Mouse (Mus musculus): Measurements from ENCODE around the gene Arl4c. TPM values are rescaled to one million over a fixed set of nuclear protein-coding genes. Genes with fewer than 3 reads are reported as not detected.

Arl4c gene
- total RNA-seq, 4 experiments from 2014 or later: 36.6 to 40.7 (median 39.0) TPM

DNA sequence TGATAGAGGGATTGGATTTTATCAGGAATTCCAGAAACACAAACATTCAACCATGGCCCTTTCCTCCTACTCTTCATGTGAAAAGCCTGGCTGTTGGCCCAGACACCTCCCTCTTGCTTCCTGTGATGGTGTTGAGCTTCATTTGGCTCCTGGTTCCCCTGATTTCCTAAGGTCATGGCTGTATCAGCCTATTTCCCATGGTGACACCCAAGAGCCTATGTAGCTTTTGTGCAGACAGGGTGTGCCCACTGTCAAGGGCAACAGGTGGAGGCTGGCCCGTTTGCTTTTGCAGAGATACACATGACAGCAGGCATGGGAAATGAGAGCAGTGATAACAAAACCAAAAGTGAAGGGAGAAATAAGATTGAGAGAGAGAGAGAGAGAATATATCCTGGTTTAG, 76.8 kb downstream of the Arl4c start:
- no peak for DNase-seq (ENCODE audit: low spot score in 2 of 2)

DNA sequence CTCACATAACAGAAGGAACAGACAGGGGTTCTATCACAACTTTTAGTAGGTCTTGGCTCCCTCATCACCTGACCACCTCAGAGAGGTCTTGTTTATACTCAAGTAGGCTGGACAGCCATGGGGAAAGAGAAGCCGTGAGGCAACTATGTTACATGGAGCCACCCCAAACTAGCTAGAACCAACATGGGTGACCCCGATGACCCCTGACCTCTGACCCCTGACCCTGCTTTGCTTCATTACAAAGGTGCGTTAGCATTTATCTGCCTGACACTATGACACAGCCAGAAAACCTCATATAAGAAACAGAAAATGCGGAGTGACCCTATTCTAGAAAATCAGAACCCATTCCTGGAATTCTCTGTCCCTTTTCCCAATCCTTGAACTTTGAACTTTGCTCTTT, 77.6 kb downstream of the Arl4c start:
- DNase-seq (ENCODE audit: low spot score in 2 of 2): no peak

DNA sequence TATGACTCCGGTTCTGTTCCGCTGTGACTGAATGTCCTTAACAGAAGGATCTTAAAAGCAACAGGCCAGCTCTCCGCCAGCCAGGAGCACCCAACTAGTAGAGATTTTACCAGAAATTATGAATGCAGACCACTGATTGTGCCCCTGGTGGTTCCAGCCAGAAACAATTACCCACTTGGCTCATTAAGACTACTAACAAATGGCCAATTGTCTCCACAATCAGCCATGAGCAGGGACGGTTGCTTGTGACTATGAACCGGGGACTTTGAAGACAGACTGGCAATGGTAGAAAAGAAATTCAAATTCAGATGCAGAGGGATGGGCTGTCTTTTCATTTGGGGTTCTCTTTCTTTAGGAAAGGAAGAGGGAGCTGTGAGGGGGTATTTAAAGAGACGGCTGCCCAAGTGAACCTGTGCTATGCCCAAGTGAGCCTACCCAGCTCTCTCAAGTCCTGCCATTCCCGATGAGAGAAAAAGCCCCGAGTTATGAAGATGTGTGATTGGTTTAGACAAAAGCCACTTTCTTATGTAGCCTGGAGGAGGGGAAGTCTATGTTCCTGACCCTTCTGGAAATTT, 78.4 kb downstream of the Arl4c start:
- peak in 1 of 2 experiments; percentile 9 for DNase-seq (ENCODE audit: low spot score in 2 of 2)

Other genes starting within 250 kb of the Arl4c start
- gene Glrp1, start 192.2 kb downstream of the Arl4c start, total RNA-seq (2022): under 1 TPM in 2 of 4 experiments, not detected in 2; 0.17 to 0.26 TPM